Mouse (Mus musculus) heart, embryonic 14.5 days (tissue): ENCODE data around the gene Slc47a2. TPM values are rescaled to one million over a fixed set of nuclear protein-coding genes. Genes with fewer than 3 reads are reported as not detected.

Experiments used
- polyA plus RNA-seq: library from polyadenylated mRNA; unstranded; fragments of >200 nt; fragmentation: Nextera tagmentation; extraction: Ambion mirVana; gene quantifications from 2 replicates; pipeline ENCODE4 v1.2.1, GENCODE M21; 2014

Gene Slc47a2
- polyA plus RNA-seq, 1 experiment from 2014 or later, result 0.35 TPM

Other genes starting within 250 kb of the Slc47a2 start
- 1.8 and 1.9 TPM in 2 replicates for gene Tnfrsf13b, start 216.1 kb downstream of the Slc47a2 start, polyA plus RNA-seq
- gene Usp22, start 167.8 kb downstream of the Slc47a2 start, polyA plus RNA-seq, result 92.2 and 92.5 TPM in 2 replicates
- 0.45 and 0.53 TPM in 2 replicates for gene Aldh3a1, start 135.3 kb downstream of the Slc47a2 start, polyA plus RNA-seq
- gene Aldh3a2, start 75.4 kb downstream of the Slc47a2 start, polyA plus RNA-seq, result 35.7 and 43.8 TPM in 2 replicates
- gene Slc47a1, start 35.5 kb upstream of the Slc47a2 start, polyA plus RNA-seq, result 22.0 and 25.3 TPM in 2 replicates
- gene Rnf112, start 111.3 kb upstream of the Slc47a2 start, polyA plus RNA-seq, result 0.15 TPM in 1 of 2 replicates, not detected in the other
- 123 and 146 TPM in 2 replicates for gene Mfap4, start 142.6 kb upstream of the Slc47a2 start, polyA plus RNA-seq
- 18.6 and 23.2 TPM in 2 replicates for gene Mapk7, start 151.5 kb upstream of the Slc47a2 start, polyA plus RNA-seq
- 13.3 and 15.3 TPM in 2 replicates for gene B9d1, start 162.3 kb upstream of the Slc47a2 start, polyA plus RNA-seq
- gene Epn2, start 236.8 kb upstream of the Slc47a2 start, polyA plus RNA-seq, result 23.9 and 24.9 TPM in 2 replicates